Mouse (Mus musculus) T-cell, adult 66 days (primary cell): ENCODE data around the gene Scgb2b2. TPM values are rescaled to one million over a fixed set of nuclear protein-coding genes. Genes with fewer than 3 reads are reported as not detected.

Source experiments
- total RNA-seq, 2 experiments: library from RNA; stranded (reverse); gene quantifications; 3 replicates in 1 of 2; 4 replicates in 1 of 2; pipeline ENCODE4 v1.2.4; 2023

The Scgb2b2 gene
- not detected for total RNA-seq

GRCm38 (mm10) chr7:31290208-31290607, at the start of gene Scgb2b2:
TSS of gene Scgb2b2 (plus strand) at chr7:31290508.

GRCm38 (mm10) chr7:31291721-31292120, 1.4 kb downstream of the Scgb2b2 start, which contains the start of gene Scgb1b2:
TSS of gene Scgb1b2 (minus strand) at chr7:31291821.

Other genes with a start within 250 kb of the Scgb2b2 start
- 100 to 1,000 TPM; 878 to 928 TPM for gene Fxyd5, start 248.0 kb upstream of the Scgb2b2 start, total RNA-seq
- gene Fxyd7, start 239.0 kb upstream of the Scgb2b2 start, total RNA-seq = 1 to 10 TPM; 1.5 to 1.6 TPM
- not detected for gene Fxyd1, start 233.3 kb upstream of the Scgb2b2 start, total RNA-seq
- not detected for gene Lgi4, start 231.2 kb upstream of the Scgb2b2 start, total RNA-seq
- gene Fxyd3, start 213.8 kb upstream of the Scgb2b2 start, total RNA-seq = not detected
- gene Hpn, start 175.2 kb upstream of the Scgb2b2 start, total RNA-seq = 1 to 10 TPM; 1.7 to 4.2 TPM
- 1 to 10 TPM; 3.6 to 4.2 TPM for gene Scn1b, start 163.5 kb upstream of the Scgb2b2 start, total RNA-seq
- gene Gramd1a, start 134.6 kb upstream of the Scgb2b2 start, total RNA-seq = 100 to 1,000 TPM; 920 to 931 TPM
- gene Scgb1b2, start 1.3 kb downstream of the Scgb2b2 start, total RNA-seq = not detected
- not detected for gene Scgb2b3, start 71.6 kb downstream of the Scgb2b2 start, total RNA-seq
- gene Scgb1b3, start 85.1 kb downstream of the Scgb2b2 start, total RNA-seq = not detected